Mouse (Mus musculus): Measurements from ENCODE around the gene Nhej1. TPM values are rescaled to one million over a fixed set of nuclear protein-coding genes. Genes with fewer than 3 reads are reported as not detected.
A peak's percentile ranks its signal among the peaks of the same experiment; 100 is the strongest.

Gene Nhej1
- total RNA-seq, 2 experiments from 2014 or later = 1.9 to 2.0 TPM

DNA sequence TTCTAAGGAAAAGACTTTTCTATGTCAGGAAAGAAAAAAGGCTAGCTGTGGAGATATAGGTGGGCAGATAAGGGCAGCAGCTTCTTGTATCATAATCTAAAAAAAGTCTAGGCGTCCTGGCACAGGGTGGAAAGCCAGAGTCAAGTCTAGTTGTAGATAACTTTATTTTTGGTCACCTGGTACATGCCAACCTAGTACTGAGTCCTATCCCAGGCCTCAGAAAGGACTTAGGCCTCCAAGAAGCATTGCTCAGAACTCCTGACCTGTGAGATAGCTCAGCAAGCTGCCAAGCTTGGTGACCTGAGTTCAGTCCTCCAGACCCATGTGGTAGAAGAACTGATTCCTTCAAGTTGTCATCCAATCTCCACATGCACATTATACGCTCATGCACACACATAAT lies 76.4 kb downstream of the Nhej1 start:
- DNase-seq (ENCODE audit: low spot score in 2 of 2) = no peak
- H3K4me3 ChIP-seq = no peak overlapping the region
- no peak overlapping the region for H3K27ac ChIP-seq
- TF ChIP-seq CTCF (conservative IDR thresholded peaks at IDR 0.05) = no peak

DNA sequence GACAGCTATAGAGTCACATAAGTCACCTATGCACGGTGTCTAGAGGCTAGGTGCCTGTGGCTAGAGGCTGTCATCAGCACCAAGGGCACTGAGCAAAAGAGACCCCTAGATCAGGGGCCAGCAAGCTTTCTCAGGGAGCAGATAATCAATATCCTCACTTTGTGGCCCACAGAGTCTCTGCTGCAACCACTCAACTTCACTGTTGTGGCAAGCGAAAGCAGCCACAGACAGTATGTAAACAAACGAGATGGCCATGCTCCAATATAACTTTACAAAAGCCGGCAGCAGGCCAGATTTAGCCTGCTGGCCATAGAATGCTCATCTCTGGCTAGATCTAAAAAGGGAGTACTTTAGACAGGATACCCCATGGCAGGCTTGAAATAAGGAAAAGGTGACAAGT lies 77.0 kb downstream of the Nhej1 start:
- no peak overlapping the region for H3K27ac ChIP-seq
- DNase-seq (ENCODE audit: low spot score in 2 of 2) = no peak
- TF ChIP-seq CTCF (conservative IDR thresholded peaks at IDR 0.05) = no peak
- no peak overlapping the region for H3K4me3 ChIP-seq

DNA sequence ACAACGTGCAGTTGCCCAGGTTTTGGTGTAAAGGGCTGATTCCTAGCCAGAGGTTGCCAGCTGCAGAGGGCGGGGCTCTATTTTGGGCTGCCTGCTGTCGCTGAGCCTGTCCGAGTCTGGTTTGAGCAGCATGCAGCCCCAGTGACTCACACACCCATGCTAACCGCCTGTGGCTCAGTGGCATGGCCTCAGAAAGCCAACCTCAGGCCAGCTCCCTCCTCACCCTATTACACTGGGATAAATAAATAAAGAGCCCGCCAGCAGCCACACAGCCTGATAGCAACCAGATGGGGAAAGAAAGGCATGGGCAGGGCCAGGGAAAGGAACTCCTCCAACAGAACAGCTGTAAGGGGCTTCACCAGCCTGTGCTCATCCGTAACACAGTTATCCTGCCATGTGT lies 84.6 kb downstream of the Nhej1 start:
- Histone ChIP-seq H3K27ac (no peak overlapping the region), H3K4me3 (no peak overlapping the region)
- no peak for DNase-seq (ENCODE audit: low spot score in 2 of 2)
- TF ChIP-seq CTCF (conservative IDR thresholded peaks at IDR 0.05) = no peak

DNA sequence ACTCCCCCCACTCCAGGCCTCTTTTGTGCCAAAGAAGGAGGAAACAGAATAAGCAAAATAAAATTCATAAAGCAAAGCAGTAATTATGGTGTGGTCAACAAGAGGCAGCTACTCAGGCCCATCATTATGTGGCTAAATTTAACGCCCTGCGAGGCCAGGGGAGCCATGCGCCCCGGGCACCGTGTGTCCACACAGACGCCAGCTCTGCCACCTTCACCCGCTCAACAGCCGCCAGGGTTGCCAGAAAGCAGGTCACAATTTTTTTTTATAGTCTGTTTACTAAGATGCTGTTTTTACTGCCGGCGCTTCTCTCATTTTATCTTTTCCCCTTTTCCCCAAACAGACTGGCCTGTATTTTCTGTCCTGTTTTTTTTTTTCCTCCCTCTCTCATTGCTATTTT lies 93.0 kb downstream of the Nhej1 start:
- no peak for DNase-seq (ENCODE audit: low spot score in 2 of 2)
- TF ChIP-seq CTCF (conservative IDR thresholded peaks at IDR 0.05) = no peak
- H3K4me3 ChIP-seq = no peak overlapping the region
- H3K27ac ChIP-seq = no peak overlapping the region

DNA sequence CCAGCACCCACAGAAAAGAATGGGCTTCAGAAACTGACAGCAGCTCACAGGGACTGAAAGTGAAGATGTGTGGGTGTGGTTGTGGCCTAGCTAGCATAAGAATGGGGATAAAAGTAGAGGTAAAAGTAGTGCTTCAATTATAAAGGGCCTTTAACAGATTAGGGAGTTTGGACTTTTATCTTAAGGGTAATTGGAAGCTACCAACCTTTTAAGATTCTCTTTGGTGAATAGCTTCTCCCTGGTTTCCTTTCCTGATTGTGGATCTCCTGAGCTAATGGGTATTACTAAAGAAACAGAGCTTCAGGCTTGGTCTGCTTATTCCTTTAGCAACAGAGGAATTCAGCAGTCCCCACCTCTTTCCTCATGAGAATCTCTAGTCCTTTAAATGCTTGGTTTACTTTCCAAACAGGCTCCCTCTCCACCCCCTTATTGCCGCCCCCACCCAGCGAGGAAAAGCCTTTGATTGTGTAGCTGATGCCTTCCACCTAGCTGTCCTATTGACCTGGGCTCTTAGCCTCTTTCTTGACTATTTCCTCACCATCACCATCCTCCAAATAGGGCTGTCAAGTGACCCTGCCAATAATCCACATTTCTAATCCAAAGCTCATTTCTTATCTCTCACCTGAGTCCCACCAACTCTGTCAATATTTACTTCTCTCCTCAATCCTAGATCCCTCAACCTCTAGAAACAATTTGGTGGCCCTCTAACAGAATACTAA lies 97.8 kb downstream of the Nhej1 start:
- H3K27ac ChIP-seq = no peak overlapping the region
- no peak for TF ChIP-seq CTCF (conservative IDR thresholded peaks at IDR 0.05)
- DNase-seq (ENCODE audit: low spot score in 2 of 2) = no peak
- H3K4me3 ChIP-seq = no peak overlapping the region

DNA sequence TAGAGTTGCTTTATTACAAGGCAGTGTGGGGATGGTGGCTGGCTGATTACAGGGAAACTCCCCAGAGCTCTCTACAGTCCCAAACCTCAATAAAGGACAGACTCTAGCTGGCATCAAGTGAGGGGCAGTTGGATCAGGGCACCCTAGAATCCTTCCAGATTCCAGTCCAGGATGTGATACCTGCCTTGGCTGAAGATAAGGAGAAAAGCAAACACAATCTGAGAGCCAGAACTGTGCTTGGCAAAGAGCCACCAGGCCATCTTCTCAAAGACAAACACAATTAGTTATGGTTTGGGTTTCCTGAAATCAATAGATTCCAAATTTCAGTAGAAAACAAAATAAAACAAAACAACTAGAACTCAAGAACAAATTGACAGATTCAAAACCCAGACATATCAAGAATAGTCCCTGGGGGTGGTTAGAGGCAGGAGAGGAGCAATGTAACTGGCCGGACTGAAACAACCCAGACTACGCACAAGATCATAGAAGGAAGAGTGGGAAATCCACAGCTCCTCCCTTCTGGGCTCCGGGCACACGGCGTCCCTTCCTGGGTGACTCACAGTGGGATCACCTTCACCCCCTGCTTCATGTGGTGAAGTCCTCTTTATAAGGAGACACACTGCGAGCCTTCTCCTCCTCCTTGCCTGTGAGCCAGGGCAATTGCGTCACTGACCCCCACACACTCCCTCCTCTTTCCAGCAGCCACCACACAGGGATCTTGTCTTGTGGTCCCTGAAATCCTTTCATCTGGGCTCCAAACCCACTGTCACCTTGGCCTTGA lies 100.4 kb downstream of the Nhej1 start:
- Histone ChIP-seq H3K4me3 (no peak overlapping the region), H3K27ac (no peak overlapping the region)
- no peak for DNase-seq (ENCODE audit: low spot score in 2 of 2)
- no peak for TF ChIP-seq CTCF (conservative IDR thresholded peaks at IDR 0.05)

DNA sequence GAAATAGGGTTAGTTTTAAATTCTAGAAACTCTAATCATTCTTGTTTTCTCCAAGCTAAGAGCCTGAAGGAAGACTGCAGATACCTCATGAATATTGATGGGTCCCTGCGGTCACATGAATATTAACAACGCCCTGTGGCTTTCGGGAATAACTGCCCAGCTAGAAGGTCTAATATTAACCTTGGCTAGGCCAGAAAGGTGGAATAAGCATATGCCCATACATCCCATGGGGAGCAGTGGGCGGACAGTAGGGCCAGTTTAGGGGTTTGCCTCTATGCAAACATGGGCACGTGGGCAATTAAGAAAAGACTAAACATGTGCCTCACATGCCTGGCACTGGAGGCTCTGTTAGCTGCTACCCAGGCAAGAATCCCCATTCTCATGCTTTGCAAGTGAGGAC lies 102.8 kb downstream of the Nhej1 start:
- no peak overlapping the region for H3K4me3 ChIP-seq
- DNase-seq (ENCODE audit: low spot score in 2 of 2) = no peak
- no peak overlapping the region for H3K27ac ChIP-seq
- TF ChIP-seq CTCF (conservative IDR thresholded peaks at IDR 0.05) = no peak

DNA sequence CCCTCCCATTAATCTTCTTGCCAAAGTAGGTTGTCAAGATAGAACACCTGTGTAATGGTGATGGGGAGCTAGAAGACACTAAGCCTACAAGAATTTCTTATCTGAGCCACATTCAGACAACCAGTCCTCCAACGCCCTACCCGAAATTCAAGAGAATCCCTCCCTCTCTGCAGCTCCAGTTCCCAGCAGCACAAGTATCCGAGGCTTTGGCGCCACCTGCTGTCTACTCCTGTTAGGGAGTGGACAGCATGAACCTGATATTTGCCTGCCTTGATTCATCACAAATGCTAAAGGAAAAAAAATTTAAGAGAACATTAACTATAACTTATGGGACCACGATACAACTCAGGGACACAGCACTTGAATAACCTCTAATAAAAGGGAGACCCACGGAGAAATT lies 108.2 kb downstream of the Nhej1 start:
- peak; percentile 90 for TF ChIP-seq CTCF (conservative IDR thresholded peaks at IDR 0.05)
- Histone ChIP-seq H3K4me3 (no peak overlapping the region), H3K27ac (no peak overlapping the region)
- DNase-seq (ENCODE audit: low spot score in 2 of 2) = peak; percentile 72 to 89

DNA sequence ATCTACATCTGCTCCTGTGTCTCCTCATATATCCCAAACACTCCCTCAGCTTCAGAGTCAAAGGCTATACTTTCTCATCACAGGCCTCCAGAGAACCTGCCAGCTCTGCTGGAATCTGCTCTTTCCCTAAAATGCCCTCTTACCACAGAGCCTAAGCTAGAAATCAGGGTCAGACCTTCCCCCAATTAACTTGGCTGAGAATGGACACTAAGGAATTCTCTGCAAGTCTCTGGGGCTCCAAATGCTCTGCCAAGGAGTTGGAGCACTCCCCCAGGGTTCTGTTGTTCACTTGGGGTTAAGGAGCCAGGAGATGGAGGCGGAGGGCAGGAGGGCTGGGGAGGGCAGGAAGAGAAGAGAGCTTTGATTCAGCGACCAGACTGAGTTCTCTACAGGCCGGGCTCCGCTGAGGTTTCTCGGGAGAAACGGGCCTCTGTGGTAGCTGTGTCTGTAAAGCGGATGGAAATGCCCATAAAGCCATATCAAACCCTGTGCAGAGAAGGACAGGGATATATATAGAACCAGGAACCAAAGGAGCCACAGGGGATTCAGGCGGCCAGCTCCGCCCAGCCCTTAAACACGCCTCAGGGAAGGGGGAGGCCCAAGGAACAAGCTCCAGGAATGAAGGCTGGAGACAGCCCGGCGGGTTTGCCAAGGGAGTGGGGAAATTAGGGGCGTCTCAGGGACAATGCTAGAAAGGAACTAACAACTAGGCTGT lies 109.3 kb downstream of the Nhej1 start:
- DNase-seq (ENCODE audit: low spot score in 2 of 2) = no peak
- no peak overlapping the region for H3K4me3 ChIP-seq
- H3K27ac ChIP-seq = no peak overlapping the region
- TF ChIP-seq CTCF (conservative IDR thresholded peaks at IDR 0.05) = no peak

DNA sequence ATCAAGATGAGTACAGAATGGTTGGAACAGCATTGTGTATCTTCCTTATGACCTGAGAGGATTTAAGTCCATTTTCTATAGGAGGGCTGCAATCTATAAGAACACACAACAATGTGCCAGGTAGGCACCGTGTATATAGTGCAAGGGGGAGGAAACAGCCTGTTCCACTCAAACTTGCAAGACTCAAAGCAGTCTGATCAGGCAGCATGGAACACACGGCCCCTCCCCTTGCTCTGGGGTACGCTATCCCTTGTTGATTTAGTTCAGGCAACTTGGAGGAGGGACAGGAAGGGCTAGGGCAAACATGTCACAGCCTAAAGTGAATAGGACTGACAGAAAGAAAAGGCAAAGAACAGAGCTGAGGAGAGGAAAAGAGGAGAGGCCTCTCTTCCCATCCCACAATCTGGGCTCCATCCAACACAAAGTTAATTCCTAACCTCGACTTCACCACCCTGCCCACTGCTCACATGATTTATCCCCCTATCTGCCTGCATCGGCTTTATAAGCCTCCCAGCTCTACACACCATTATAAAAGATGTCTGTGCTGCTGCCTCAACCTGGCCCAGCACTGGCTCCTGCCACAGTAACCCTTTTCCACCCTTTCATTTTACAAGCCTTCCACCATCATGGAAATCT lies 110.7 kb downstream of the Nhej1 start:
- TF ChIP-seq CTCF (conservative IDR thresholded peaks at IDR 0.05) = no peak
- DNase-seq (ENCODE audit: low spot score in 2 of 2) = no peak
- Histone ChIP-seq H3K27ac (no peak overlapping the region), H3K4me3 (no peak overlapping the region)

DNA sequence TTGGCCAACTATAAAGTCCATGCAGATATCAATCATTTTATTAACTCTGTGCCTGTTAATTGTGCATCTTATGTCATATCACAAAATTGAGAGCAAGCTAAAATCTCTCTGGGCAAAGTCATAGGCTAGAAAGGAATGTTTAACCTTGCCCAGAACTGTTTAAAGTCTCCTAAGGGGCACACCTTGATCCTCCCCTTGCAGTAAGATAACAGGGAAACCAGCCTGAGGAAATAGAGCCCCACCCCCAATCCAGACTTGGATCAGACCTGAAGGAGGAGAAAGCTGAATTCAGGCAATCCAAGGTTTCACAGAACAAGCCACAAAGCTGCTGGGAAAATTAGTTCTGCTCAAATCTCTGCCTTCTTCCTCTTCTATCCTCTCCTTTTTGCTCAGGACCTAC lies 114.2 kb downstream of the Nhej1 start:
- Histone ChIP-seq H3K27ac (no peak overlapping the region), H3K4me3 (no peak overlapping the region)
- no peak for DNase-seq (ENCODE audit: low spot score in 2 of 2)
- no peak for TF ChIP-seq CTCF (conservative IDR thresholded peaks at IDR 0.05)

DNA sequence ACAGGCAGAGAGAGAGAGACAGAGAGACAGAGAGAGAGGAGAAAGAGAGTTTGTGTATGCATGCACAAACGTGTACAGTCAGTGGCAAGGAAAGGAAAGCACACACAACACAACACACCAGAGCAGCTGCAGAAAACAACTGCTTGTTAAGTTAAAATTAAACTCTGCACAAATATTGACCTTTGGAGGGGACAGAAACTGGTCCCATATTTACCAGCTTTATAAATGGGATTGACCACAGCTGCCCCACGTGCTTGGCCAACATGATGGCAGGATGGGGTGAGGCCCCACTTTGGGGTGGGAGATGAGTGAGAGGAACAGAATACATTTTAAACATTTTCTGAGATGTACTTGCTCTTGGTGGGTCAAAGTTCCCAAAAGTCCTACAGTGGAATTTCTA lies 114.8 kb downstream of the Nhej1 start:
- Histone ChIP-seq H3K27ac (no peak overlapping the region), H3K4me3 (no peak overlapping the region)
- TF ChIP-seq CTCF (conservative IDR thresholded peaks at IDR 0.05) = no peak
- no peak for DNase-seq (ENCODE audit: low spot score in 2 of 2)

DNA sequence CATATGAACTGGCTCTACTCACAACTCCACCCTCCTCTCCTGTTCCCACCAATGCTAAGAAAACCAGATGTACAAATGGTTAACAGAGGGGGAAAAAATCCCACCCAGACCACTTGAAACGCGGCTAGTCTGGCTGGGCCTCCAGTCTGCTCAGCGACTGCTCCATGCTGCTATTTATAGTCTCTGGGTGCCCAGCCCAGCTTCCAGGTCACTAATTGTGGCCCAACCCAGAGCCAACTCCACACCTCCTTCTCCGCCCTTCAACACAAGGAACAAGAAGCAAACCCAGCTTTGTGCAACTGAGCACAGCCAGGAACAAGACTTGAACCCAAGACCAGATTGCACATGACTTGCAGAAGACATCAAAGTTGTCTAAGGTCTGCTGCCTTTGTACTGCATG lies 119.0 kb downstream of the Nhej1 start:
- no peak overlapping the region for H3K27ac ChIP-seq
- no peak for TF ChIP-seq CTCF (conservative IDR thresholded peaks at IDR 0.05)
- no peak overlapping the region for H3K4me3 ChIP-seq
- DNase-seq (ENCODE audit: low spot score in 2 of 2) = no peak

Data from layer of hippocampus, adult 2 months (tissue).